Mouse (Mus musculus) midbrain, embryonic 16.5 days (tissue): ENCODE measurements around the gene Ndrg4. TPM values are rescaled to one million over a fixed set of nuclear protein-coding genes. Genes with fewer than 3 reads are reported as not detected.
A peak's percentile ranks its signal among the peaks of the same experiment; 100 is the strongest.

Source experiments
- ATAC-seq: fragments of 200-750 bp; cut with Nextera tagmentation; 2 replicates; pipeline ENCODE4 v1.8.0; 2017; ENCODE audit warnings: moderate TSS enrichment
- H3K27ac ChIP-seq: fragments of 300-500 bp; sonication (generic); 2 replicates; pipeline ENCODE4 v1.5.1; 2014; ENCODE audit warnings: mild to moderate bottlenecking, low read length, mixed read lengths
- H3K27me3 ChIP-seq: fragments of 300-500 bp; sonication (generic); 2 replicates; pipeline ENCODE4 v1.6.1; 2014; ENCODE audit warnings: low read depth, low read length, mixed read lengths; ENCODE audit not compliant: control insufficient read depth, insufficient read depth
- H3K36me3 ChIP-seq: fragments of 300-500 bp; sonication (generic); 2 replicates; pipeline ENCODE4 v1.6.1; 2014; ENCODE audit warnings: mild to moderate bottlenecking, low read length, moderate library complexity, mixed read lengths; ENCODE audit not compliant: control insufficient read depth, insufficient read depth
- H3K4me1 ChIP-seq: fragments of 300-500 bp; sonication (generic); 2 replicates; pipeline ENCODE4 v1.6.1; 2014; ENCODE audit warnings: mild to moderate bottlenecking, low read length, mixed read lengths; ENCODE audit not compliant: control insufficient read depth, insufficient read depth
- H3K4me2 ChIP-seq: fragments of 300-500 bp; sonication (generic); 2 replicates; pipeline ENCODE4 v1.6.1; 2014; ENCODE audit warnings: mild to moderate bottlenecking, low read length, mixed read lengths
- H3K4me3 ChIP-seq: fragments of 300-500 bp; sonication (generic); 2 replicates; pipeline ENCODE4 v1.5.1; 2014; ENCODE audit warnings: low read depth, mild to moderate bottlenecking, low read length, moderate library complexity, mixed read lengths
- H3K9ac ChIP-seq: fragments of 300-500 bp; sonication (generic); 2 replicates; pipeline ENCODE4 v1.6.1; 2014; ENCODE audit warnings: low read depth, low read length, mixed read lengths
- H3K9me3 ChIP-seq: fragments of 300-500 bp; sonication (generic); replicated peaks from 2 replicates; pipeline ENCODE4 v1.6.1; 2014; ENCODE audit warnings: mild to moderate bottlenecking, low read length, mixed read lengths; ENCODE audit not compliant: control insufficient read depth, poor library complexity, severe bottlenecking
- WGBS: fragments of 180-500 bp; shearing (Covaris S2); extraction: QIAGEN DNeasy Blood & Tissue Kit; methylation state at CpG from one replicate; pipeline ENCODE4 v1.1.7; 2014; 5-methylcytosine and 5-hydroxymethylcytosine counted together
- polyA plus RNA-seq: library from polyadenylated mRNA; unstranded; fragments of >200 nt; fragmentation: Nextera tagmentation; extraction: Ambion mirVana; gene quantifications from 2 replicates; pipeline ENCODE4 v1.2.1, GENCODE M21; 2015

Ndrg4 gene
- polyA plus RNA-seq, 1 experiment from 2014 or later = 511 TPM

DNA sequence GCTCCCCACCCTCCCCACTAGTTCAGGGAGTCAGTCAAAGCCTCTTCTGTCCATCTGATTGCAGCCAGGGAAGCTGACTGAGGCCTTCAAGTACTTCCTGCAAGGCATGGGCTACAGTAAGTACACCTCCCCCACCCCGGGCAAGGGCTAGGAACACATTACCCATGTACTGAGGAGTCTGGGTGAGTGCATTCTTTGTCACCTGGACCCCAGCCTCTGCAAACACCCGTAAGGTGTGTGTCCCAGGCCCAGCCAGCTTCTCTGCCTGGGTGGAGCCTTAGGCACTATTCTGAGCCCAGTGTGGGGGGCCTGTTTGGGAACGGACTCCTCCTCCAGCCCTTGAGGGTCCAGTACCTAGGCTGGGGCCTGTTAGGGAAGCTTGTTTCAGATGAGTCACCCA is 34.2 kb downstream of the Ndrg4 start:
- 87% methylated on average over 3 of the region's 3 CpGs for WGBS
- Histone ChIP-seq H3K27ac (no peak overlapping the region), H3K4me2 (no peak overlapping the region), H3K36me3 (peaks cover 38% of the 10 kb centered on the region), H3K9me3 (no peaks in the 10 kb centered on the region), H3K4me3 (no peak overlapping the region), H3K4me1 (peaks cover 7% of the 10 kb centered on the region), H3K9ac (no peak overlapping the region), H3K27me3 (no peaks in the 10 kb centered on the region)
- ATAC-seq = no peak

DNA sequence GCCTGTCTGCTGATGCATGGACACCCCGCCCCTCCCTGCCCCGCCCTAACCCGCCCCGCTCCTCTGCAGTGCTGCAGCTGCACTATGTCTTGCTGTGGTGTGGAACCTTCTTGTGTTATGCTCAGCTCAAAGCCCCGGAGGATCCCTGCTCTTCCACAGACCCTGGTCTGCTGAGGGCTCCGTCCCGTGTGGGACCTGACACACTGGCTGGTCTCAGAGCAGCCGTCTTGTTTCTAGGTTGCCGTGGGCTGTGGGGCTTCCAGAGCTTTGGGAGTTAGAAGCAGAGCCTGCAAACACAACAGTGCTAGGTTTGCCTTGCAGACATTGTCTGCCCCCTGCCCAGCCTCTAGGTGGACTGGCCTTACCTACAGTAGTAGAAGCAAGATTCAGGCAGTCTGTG is 35.6 kb downstream of the Ndrg4 start:
- no peaks in the 10 kb centered on the region for H3K9me3 ChIP-seq
- H3K4me3 ChIP-seq = no peak overlapping the region
- no peak overlapping the region for H3K27ac ChIP-seq
- peaks cover 16% of the 10 kb centered on the region for H3K4me1 ChIP-seq
- H3K4me2 ChIP-seq = no peak overlapping the region
- WGBS = 90% methylated on average over 9 of the region's 9 CpGs
- no peak overlapping the region for H3K9ac ChIP-seq
- no peaks in the 10 kb centered on the region for H3K27me3 ChIP-seq
- peaks cover 33% of the 10 kb centered on the region for H3K36me3 ChIP-seq
- ATAC-seq = no peak

DNA sequence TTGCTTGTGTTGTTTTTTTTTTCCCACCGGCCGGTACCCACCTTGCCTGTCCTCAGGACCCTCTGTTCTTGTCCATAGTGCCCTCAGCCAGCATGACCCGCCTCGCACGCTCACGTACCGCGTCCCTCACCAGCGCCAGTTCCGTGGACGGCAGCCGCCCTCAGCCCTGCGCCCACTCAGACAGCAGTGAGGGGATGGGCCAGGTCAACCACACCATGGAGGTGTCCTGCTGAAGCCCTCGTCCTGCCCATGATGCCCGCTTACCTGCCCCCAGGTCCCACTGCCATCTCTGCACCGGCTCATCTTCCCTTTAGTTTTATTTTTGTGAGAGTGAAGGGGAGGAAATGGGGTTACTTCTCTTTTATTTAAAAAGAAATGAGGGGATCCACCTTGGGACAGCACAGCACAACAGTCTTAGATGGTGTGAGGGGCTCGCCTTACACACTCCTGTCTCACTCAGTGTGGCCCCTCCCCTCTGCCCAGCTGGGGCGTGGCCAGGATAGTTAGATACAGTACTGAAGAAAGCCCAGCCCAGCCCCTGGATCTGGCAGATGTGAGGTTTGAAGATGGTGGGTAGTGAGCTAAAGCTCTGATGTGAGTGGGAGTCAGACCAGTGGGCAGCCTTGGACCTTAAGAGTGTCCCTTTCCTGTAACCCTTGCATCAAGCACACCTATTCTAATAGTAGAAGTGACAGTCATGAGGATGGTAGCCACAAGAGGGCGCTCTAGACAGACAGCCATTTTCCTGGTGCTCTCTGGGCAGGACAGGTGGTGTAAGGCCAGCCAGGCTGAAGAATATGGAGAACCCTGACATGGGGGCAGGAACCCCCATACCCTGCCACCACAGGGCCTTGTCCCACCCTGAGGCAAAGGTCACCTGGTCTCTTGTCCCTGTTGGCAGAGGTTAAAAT is 36.6 kb downstream of the Ndrg4 start:
- Histone ChIP-seq H3K36me3 (peaks cover 33% of the 10 kb centered on the region), H3K9me3 (no peaks in the 10 kb centered on the region), H3K4me1 (peaks cover 16% of the 10 kb centered on the region), H3K27me3 (no peaks in the 10 kb centered on the region), H3K9ac (no peak overlapping the region), H3K4me2 (no peak overlapping the region), H3K4me3 (no peak overlapping the region), H3K27ac (no peak overlapping the region)
- ATAC-seq = peak; percentile 18; the same call in 1 of the 2 replicates
- 85% methylated on average over 19 of the region's 19 CpGs for whole genome bisulfite sequencing

DNA sequence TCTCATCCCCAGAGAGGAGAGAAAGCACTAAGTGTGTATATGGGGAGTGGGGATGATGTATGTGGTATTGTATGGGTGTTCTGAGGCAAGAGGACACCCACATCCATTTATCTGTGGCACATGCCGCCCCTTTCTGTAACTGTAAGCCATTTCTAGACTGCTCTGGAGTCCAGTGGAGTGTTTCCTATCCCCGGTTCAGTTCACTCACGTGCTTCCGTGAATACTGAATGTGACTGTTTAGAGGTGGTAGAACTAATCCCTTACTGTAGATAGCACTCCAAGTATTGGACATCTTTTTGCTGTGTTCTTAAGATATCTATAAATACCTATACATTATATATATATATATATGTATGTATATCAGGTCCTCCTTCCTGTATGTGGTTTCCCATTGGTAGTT is 37.6 kb downstream of the Ndrg4 start:
- 97% methylated on average over 4 of the region's 4 CpGs for WGBS
- no peak for ATAC-seq
- peaks cover 16% of the 10 kb centered on the region for H3K4me1 ChIP-seq
- H3K36me3 ChIP-seq = peaks cover 33% of the 10 kb centered on the region
- no peaks in the 10 kb centered on the region for H3K9me3 ChIP-seq
- H3K27me3 ChIP-seq = no peaks in the 10 kb centered on the region
- H3K9ac ChIP-seq = no peak overlapping the region
- H3K4me2 ChIP-seq = no peak overlapping the region
- H3K27ac ChIP-seq = no peak overlapping the region
- H3K4me3 ChIP-seq = no peak overlapping the region

DNA sequence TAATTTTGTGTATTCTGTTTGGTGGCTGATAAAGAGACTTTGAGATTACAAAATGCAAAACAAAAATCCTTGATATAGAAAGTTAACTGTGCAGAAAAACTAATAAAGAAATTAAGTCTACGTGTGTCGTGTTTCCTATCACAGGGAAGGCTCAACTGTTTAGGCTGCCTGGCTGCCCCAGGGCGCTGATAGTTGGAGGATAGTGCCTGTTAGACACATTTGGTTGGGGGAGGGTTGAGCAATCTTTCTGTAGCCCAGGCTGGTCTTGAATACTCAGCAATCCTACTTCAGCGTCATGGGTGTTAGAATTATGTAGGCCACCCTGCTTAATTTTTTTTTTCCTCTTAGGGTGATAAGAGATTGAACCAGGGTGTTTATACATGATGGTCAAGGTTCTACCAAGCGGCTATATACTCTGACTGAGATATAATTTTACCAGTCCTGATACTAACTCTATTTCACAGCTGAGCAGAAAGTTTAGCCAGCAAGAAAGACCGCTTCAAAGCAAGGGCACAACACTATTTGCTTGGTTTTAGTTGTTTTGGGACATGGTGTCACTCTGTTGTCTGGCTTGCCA is 38.1 kb downstream of the Ndrg4 start:
- 90% methylated on average over 6 of the region's 6 CpGs for WGBS
- Histone ChIP-seq H3K27me3 (no peaks in the 10 kb centered on the region), H3K27ac (no peak overlapping the region), H3K36me3 (peaks cover 32% of the 10 kb centered on the region), H3K4me3 (no peak overlapping the region; the same call in 1 of the 2 replicates), H3K4me1 (peaks cover 16% of the 10 kb centered on the region), H3K9ac (no peak overlapping the region), H3K4me2 (peak overlapping the region; percentile 92), H3K9me3 (no peaks in the 10 kb centered on the region)
- no peak for ATAC-seq

DNA sequence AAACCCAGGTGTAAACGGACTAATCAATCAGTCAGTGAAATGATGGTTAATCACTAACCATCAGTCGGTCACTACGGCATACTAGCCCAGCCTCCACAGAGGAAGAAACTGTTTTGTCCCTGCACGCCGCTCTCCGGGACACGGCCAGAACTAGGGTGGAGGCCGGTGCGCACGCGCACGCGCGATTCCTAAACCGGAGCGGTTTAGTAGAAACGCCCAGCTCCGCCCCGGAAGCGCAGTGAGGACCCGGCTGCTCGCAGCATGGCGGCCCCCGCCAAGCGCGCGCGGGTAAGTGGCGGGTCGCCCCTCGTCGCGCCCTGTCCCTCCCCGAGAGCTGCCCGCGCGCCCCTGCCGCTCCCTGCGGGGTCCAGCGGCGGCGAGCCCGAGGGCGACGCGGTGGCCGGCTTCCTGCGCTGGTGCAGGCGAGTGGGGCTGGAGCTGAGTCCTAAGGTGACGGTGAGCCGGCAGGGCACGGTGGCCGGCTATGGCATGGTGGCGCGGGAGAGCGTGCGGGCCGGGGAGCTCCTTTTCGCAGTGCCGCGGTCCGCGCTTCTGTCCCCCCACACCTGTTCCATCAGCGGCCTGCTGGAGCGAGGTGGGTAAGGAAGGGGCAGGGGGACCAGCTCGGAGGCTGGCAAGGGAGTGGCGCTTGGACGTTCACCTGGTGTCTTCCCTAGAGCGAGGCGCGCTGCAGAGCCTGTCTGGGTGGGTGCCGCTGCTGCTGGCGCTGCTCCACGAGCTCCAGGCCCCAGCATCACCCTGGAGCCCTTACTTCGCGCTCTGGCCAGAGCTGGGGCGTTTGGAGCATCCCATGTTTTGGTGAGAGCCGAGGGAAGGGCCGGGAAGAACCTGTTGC is 39.1 kb downstream of the Ndrg4 start, which contains the start of gene Setd6:
Setd6 (plus strand) TSS at position 206 of the 856 bp plus-strand sequence.
- Histone ChIP-seq H3K27me3 (no peaks in the 10 kb centered on the region), H3K4me3 (peak within 1 kb of the TSS; percentile 59), H3K9me3 (no peaks in the 10 kb centered on the region), H3K4me2 (peak within 1 kb of the TSS; percentile 92), H3K36me3 (peaks cover 26% of the 10 kb centered on the region), H3K27ac (peak within 1 kb of the TSS; percentile 65), H3K4me1 (peaks cover 16% of the 10 kb centered on the region), H3K9ac (peak within 1 kb of the TSS; percentile 69)
- under 1% methylated on average over 75 of the region's 79 CpGs for WGBS
- ATAC-seq = peak; percentile 91

DNA sequence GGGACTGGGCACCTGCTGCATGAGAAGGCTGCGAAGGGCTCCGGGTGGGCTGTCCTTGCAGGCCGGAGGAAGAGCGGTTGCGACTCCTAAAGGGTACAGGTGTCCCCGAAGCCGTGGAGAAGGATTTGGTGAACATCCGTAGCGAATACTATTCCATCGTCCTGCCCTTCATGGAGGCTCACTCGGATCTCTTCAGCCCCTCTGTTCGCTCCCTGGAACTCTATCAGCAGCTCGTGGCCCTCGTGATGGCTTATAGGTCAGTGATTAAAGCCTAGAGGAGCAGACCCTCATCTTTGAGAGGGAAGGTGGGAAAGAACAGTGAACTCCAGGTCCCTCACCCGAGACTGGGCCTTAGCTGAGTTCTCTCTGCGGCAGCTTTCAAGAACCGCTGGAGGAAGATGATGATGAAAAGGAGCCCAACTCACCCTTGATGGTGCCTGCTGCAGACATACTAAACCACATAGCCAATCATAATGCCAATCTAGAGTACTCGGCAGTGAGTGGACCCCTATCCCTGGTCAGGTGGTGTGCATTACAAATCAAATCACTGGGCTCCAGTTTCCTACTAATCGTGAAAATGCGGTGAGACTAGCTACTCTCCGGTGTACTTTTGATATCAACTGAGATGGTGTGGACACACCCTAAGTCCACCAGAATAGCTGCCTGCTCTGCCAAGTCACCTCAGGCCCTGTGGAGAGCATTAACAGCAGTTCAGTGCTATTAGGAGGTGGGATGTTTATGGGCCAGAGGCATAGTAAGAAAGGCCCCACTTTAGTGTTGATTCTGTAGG is 40.0 kb downstream of the Ndrg4 start:
- Histone ChIP-seq H3K9ac (peak overlapping the region; percentile 69), H3K27me3 (no peaks in the 10 kb centered on the region), H3K4me3 (peak overlapping the region; percentile 59), H3K4me1 (peaks cover 16% of the 10 kb centered on the region), H3K4me2 (peak overlapping the region; percentile 92), H3K27ac (peak overlapping the region; percentile 65; the same call in 1 of the 2 replicates), H3K36me3 (peaks cover 18% of the 10 kb centered on the region), H3K9me3 (no peaks in the 10 kb centered on the region)
- ATAC-seq = no peak
- WGBS = 20% methylated on average over 21 of the region's 21 CpGs

DNA sequence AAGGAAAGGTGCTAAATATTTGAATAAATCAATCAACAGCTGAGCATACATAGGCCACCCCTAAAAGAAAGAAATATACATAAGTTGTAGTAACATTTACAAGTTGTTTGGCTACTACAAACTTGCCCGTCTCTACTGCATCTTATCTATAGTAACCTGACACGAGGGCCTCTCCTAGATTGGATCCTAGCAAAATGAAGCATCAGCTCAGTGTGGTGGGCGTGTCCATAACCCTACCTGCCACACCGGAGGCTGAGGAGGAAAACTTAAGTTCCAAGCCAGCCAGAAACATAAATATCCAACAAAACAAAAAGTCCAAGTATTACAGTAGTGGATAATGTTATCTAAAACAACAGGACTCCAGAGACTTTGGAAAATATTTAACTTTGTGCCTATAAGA is 50.8 kb downstream of the Ndrg4 start:
- H3K27me3 ChIP-seq = no peaks in the 10 kb centered on the region
- ATAC-seq = no peak
- no peak overlapping the region for H3K9ac ChIP-seq
- WGBS = 93% methylated on average over 4 of the region's 4 CpGs
- peaks cover 59% of the 10 kb centered on the region for H3K36me3 ChIP-seq
- no peak overlapping the region for H3K27ac ChIP-seq
- H3K4me1 ChIP-seq = no peaks in the 10 kb centered on the region
- no peak overlapping the region for H3K4me2 ChIP-seq
- no peaks in the 10 kb centered on the region for H3K9me3 ChIP-seq
- no peak overlapping the region for H3K4me3 ChIP-seq
